Mouse (Mus musculus) liver (tissue): ENCODE measurements around the gene Npy1r.

Source experiments
- DNase-seq: peaks from one replicate; pipeline ENCODE4 v3.0.0-alpha.2; 2020; ENCODE audit warnings: mixed read lengths

Gene Npy1r

GRCm38 (mm10) chr8:66696970-66697843, at the start of gene Npy1r:
Gene Npy1r (plus strand): TSS chr8:66697192.
- DNase-seq: no peak

- no peak for DNase-seq
These were observed 15.7 kb upstream of the Npy1r start for GRCm38 (mm10) chr8:66681261-66681660.

- no peak for DNase-seq
These were observed 9.3 kb upstream of the Npy1r start, which contains the start of gene Npy5r for GRCm38 (mm10) chr8:66687511-66688329. Gene Npy5r (minus strand): TSS chr8:66688128.

DNA sequence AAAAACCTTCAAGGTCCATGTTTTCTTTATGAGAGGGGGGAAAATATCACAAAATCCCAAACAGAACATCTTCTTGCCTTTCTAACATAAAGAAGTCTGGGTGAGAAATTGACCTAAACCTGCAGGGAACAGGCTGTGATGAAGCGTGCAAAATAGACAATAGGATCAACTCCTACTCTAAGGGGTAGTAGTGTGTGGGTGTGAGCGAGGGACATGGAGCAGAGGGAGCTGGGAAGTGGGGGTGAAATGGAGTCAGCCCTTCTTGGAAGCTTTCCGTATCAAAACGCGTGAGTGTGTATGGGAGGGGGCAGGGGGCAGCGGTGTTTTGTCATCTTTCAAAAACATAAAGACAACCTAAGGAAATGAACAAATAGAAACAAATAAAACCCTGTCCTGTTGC, 8.6 kb upstream of the Npy1r start:
- DNase-seq: no peak

DNA sequence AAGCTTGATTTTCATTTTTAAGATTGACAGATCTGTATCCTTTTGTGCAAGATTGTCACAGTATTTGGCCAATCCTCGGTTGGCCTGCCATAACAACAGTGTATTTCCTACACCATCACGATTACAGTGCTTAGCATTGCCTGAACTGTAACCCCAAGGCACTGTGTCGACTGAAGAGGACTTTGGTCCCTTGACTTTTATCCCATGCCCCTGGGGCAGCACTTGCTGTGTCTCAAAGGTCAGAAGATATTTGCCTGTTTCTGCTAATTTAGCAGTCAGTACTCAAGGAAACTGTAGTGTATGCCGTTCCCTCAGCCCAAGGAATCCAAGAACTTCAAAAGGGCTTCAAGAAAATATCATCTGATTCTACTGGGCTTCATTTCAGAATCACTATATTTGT, 8.2 kb upstream of the Npy1r start:
- DNase-seq: no peak

DNA sequence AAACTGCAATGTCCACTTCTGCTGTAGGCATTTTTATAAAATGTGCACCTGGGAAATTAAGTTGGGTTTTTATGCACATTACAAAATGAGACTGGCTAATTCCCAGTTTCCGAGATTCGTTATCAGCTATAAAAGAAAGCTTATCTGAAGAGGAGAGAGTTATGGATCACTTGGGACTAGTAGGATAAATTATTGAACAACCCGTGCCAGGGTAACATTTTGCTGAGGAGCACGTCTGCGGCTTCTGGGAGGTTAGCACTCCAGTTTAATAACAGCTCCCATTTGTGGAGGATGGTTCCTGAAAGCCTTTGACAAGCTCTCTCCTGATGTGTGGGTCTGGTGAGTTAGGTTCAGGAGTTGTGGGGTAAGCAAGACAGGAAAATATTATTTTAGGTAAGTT, 6.6 kb upstream of the Npy1r start:
- DNase-seq: no peak

DNA sequence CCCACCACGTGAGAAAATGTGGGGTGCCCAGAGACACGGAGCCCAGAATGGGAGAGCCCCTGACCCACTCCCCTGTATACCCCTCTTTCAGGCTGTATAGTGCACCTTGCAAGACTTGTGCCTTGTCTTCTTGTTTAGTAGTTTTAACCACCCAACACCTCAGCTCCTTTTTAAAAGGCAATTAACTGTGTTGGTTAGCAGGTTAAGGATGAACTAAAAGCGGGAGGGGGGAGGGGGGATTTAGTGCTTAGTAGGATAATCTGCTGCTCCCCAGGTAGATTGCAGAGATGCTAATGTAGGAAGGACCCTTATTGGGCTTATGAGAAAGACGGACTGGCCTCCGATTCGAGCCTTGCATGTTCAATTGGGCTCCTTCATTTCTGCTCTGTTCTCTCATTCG, 1.0 kb downstream of the Npy1r start:
- DNase-seq: no peak

DNA sequence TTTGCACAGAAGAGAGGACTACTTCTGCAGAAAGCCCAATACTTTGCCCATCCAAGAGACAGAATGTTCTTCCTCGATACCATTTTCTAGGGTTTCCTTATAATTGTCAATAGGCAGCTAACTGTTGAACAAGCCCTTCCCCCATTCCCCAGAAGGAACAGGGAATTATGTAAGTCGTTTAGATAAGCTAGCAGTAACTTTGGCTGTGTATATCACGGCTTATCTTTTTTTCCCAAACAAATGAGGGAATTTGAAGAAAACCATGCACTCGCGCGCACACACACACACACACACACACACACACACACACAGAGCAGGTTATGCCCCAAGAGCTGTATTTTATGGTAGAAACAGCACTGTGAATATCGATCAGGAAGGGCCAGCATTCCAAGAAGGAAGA, 1.8 kb downstream of the Npy1r start:
- no peak for DNase-seq

GRCm38 (mm10) chr8:66714324-66714975, 17.5 kb downstream of the Npy1r start:
- no peak for DNase-seq

GRCm38 (mm10) chr8:66722835-66723234, 25.8 kb downstream of the Npy1r start:
- DNase-seq: no peak

- no peak for DNase-seq
These were observed 32.5 kb downstream of the Npy1r start for GRCm38 (mm10) chr8:66729446-66729845.

GRCm38 (mm10) chr8:66731957-66732356, 35.0 kb downstream of the Npy1r start:
- DNase-seq: no peak

GRCm38 (mm10) chr8:66742359-66742758, 45.4 kb downstream of the Npy1r start:
- DNase-seq: no peak

GRCm38 (mm10) chr8:66745612-66746011, 48.6 kb downstream of the Npy1r start:
- DNase-seq: no peak

DNA sequence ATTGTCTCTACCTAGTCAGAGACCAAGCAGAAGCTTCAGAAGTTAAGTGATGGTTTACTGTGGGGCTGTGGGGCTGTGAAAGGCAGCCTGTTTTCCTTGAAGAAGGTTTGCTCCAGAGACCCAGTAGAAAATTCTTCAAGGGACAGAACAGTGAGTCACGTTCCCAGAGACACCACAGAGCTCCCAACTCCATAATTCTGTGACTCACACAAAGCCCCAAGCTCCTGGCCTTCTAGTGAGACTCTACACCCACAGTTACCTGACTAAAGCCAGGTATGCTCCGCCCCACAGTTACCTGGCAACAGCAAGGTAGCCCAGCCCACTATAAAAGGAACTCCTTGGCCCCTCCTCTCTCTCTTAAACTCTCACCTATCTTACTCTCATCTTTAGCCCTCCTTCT, 54.6 kb downstream of the Npy1r start:
- no peak for DNase-seq

GRCm38 (mm10) chr8:66756161-66756560, 59.2 kb downstream of the Npy1r start:
- DNase-seq: no peak
